Mouse (Mus musculus): ENCODE results near the gene Uty.

DNA sequence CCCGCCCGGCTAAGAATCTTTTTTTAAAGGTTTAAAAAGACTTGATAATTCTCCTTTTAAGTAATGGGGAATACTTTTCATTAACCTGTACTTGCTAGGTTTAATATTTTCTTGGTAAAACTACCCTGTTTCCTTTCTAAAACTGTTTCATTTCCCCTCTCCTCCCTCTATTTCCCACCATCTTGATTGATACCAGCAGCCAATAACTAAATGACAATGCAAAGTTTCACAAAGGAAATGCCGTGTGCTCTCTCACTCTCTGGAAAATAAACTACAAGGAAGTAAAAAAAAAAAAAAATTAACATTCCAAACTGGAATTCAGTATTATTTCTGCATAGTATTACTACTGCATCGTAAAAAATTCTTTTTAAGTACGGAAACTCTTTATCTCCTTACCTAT is 1.1 kb downstream of the Uty start:
- TF ChIP-seq GATA1 (IDR thresholded peaks at IDR 0.05; ENCODE audit: low read length): no peak
- no peak for TF ChIP-seq TAL1 (IDR thresholded peaks at IDR 0.05; ENCODE audit: low read length)
